Mouse (Mus musculus) liver, adult 2 months (tissue): ENCODE results near the gene Brinp1.

Experiments used
- CTCF ChIP-seq: fragments of 200-500 bp; IDR thresholded peaks from 2 replicates; pipeline ENCODE4 v1.5.1; 2011; ENCODE audit warnings: low read depth, low read length, control low read depth
- POLR2A ChIP-seq: fragments of 200-500 bp; IDR thresholded peaks from 2 replicates; pipeline ENCODE4 v1.6.1; 2011; ENCODE audit warnings: low read length, control low read depth; ENCODE audit not compliant: insufficient read depth; ENCODE audit errors: extremely low read depth

DNA sequence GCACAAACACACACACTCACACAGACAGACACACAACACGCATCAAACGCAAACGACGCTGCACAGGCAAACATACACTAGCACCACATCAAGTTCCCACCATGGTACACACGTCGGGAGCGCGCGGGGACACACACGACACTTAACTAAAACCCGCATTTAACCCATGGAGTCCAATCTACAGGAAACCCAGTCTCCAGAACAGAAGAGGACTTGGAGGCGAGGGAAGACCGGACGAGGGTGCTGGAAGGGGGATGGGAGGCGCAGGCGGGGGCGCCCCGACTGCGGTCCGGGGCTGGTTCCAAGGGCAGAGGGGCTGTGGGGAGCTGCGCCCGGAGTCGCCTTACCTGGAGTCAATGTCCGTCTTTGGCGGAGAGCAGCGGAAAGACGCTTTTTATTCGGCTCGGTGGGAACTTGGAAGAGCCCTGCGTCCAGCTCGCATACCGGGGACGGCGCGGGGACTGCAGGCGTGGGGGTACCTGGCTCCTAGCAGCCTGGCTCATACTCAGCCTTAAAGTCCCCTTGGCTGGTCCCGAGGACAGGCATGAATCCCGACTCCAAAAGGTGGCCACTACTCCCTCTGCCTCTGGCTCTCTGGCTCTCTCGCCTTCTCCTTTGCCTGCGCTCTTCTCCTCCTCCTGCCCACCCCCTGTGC lies 403 bp downstream of the Brinp1 start:
- no peak for TF ChIP-seq POLR2A
- no peak for TF ChIP-seq CTCF
